Mouse (Mus musculus): ENCODE data around the gene Nptn.

- TF ChIP-seq CTCF (IDR thresholded peaks at IDR 0.05; ENCODE audit: low read depth, low read length) = no peak
- TF ChIP-seq GATA1 (IDR thresholded peaks at IDR 0.05; ENCODE audit: borderline replicate concordance, low read length) = no peak
- TF ChIP-seq GATA2 (IDR thresholded peaks at IDR 0.05; ENCODE audit: borderline replicate concordance, low read depth, low read length) = no peak
- TF ChIP-seq TAL1 (conservative IDR thresholded peaks at IDR 0.05; ENCODE audit: low read depth, low read length) = no peak
Measured at GRCm38 (mm10) chr9:58668171-58668570, 86.1 kb downstream of the Nptn start.
